Mouse (Mus musculus): Measurements from ENCODE around the gene Ppp1cb. TPM values are rescaled to one million over a fixed set of nuclear protein-coding genes. Genes with fewer than 3 reads are reported as not detected.
"Not testable (repeated sequence)": the region's sequence is repeated elsewhere in the genome, so short reads cannot be mapped to it uniquely, and the experiment has no call there.

The Ppp1cb gene
- polyA plus RNA-seq, 1 experiment from 2014 or later = 110 TPM

DNA sequence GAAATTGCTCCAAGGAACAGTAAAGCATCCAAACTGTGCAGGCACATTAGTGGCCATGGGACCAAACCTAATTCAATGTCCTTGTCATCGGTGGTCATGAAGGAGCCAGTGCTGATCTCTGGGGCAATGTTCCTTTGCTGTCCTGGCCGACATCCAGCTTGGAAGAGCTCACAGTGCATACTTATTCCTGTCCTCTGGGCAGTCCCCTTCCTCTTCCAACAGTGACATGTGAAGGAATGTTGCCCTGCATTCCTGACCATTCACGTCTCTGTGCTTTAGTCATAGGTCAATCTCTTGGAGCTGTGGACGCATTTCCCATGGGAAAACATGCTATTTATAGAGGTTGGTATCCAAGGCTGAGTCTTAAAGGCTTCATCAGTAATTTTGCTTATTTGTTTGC, 41.8 kb upstream of the Ppp1cb start:
- H3K9me3 ChIP-seq (replicated peaks; ENCODE audit: control insufficient read depth, low read length) = no peaks in the 10 kb centered on the region
- peak; percentile 50 for ATAC-seq (ENCODE audit: low read depth)
- no peaks in the 10 kb centered on the region; the same call in 1 of the 2 replicates for H3K4me1 ChIP-seq (ENCODE audit: control insufficient read depth, low read depth, low read length)
- H3K36me3 ChIP-seq (ENCODE audit: control insufficient read depth, insufficient read depth) = no peaks in the 10 kb centered on the region
- WGBS (ENCODE audit: insufficient replicate concordance) = 50% methylated on average over 4 of the region's 4 CpGs
- no peak overlapping the region for H3K4me2 ChIP-seq (ENCODE audit: low read depth, low read length)
- no peak overlapping the region for H3K27ac ChIP-seq (ENCODE audit: low read length)
- no peaks in the 10 kb centered on the region for H3K27me3 ChIP-seq (ENCODE audit: control insufficient read depth, insufficient read depth, low read depth, low read length)
- H3K9ac ChIP-seq (ENCODE audit: low read depth, low read length) = no peak overlapping the region
- H3K4me3 ChIP-seq (ENCODE audit: low read depth, low read length) = no peak overlapping the region

DNA sequence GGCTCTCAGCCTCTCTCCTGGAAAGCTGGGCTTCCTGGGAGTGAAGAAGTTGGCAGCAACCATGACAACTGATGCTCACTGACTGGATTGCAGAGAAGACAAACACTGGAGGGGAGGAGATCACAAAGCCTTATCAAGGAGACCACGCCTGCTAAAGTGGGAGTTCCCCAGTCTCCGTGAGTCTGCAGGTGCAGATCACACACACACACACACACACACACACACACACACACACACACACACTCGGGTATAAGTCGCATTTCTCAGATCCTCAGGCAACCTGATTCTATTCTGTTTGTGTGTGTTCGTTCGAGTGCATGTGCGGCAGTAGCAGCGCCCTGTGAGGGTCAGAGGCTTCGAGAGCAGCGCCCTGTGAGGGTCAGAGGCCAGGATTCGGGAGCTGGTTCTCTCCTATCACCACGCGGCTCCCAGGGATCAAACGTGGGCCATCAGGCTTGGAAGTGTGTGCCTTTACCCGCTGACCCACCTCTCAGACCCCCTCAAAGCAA, 36.5 kb upstream of the Ppp1cb start:
- Histone ChIP-seq H3K4me2 (ENCODE audit: low read depth, low read length) (no peak overlapping the region), H3K27ac (ENCODE audit: low read length) (no peak overlapping the region), H3K36me3 (ENCODE audit: control insufficient read depth, insufficient read depth) (no peaks in the 10 kb centered on the region), H3K27me3 (ENCODE audit: control insufficient read depth, insufficient read depth, low read depth, low read length) (no peaks in the 10 kb centered on the region), H3K9me3 (replicated peaks; ENCODE audit: control insufficient read depth, low read length) (no peaks in the 10 kb centered on the region), H3K4me1 (ENCODE audit: control insufficient read depth, low read depth, low read length) (no peaks in the 10 kb centered on the region), H3K9ac (ENCODE audit: low read depth, low read length) (no peak overlapping the region), H3K4me3 (ENCODE audit: low read depth, low read length) (no peak overlapping the region)
- 39% methylated on average over 15 of the region's 15 CpGs for WGBS (ENCODE audit: insufficient replicate concordance)
- ATAC-seq (ENCODE audit: low read depth) = no peak; the same call in 1 of the 2 replicates

DNA sequence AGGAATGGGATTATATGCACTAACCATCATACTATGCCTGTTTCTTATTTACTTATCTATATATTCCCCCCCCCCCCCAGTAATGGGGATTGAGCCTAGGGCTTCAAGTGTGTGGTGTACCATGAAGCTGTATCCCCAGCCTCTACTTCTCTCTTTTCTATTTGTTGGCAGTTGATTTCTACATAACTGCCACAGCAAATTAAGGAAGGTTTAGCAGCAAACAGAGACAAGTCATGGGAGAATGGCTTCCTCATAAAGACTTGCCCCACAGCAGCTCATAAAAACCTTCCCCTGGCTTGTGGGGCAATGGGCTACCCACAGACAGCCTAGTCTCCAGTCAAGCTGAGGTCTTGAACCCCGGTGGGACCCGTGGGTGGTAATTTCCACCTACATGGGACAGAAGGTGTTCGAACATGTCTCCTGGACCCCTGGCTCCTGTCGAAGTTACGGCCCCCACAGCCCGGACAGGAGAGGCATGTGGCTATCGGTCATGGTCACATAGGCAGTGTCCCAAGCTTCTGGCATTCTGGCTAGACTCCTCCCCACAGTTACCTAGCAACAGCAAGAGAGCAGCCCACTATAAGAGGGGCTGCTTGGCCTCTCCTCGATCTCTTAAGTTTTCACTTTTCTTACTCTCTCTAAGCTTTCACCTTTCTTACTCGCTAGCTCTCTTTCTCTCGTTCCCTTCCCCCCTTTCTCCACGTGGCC, 35.1 kb upstream of the Ppp1cb start:
- no peaks in the 10 kb centered on the region for H3K27me3 ChIP-seq (ENCODE audit: control insufficient read depth, insufficient read depth, low read depth, low read length)
- H3K4me2 ChIP-seq (ENCODE audit: low read depth, low read length) = no peak overlapping the region
- H3K27ac ChIP-seq (ENCODE audit: low read length) = no peak overlapping the region; the same call in 1 of the 2 replicates
- 68% methylated on average over 11 of the region's 11 CpGs for WGBS (ENCODE audit: insufficient replicate concordance)
- no peaks in the 10 kb centered on the region for H3K9me3 ChIP-seq (replicated peaks; ENCODE audit: control insufficient read depth, low read length)
- no peaks in the 10 kb centered on the region for H3K4me1 ChIP-seq (ENCODE audit: control insufficient read depth, low read depth, low read length)
- no peak overlapping the region for H3K4me3 ChIP-seq (ENCODE audit: low read depth, low read length)
- ATAC-seq (ENCODE audit: low read depth) = no peak
- no peaks in the 10 kb centered on the region for H3K36me3 ChIP-seq (ENCODE audit: control insufficient read depth, insufficient read depth)
- no peak overlapping the region for H3K9ac ChIP-seq (ENCODE audit: low read depth, low read length)

DNA sequence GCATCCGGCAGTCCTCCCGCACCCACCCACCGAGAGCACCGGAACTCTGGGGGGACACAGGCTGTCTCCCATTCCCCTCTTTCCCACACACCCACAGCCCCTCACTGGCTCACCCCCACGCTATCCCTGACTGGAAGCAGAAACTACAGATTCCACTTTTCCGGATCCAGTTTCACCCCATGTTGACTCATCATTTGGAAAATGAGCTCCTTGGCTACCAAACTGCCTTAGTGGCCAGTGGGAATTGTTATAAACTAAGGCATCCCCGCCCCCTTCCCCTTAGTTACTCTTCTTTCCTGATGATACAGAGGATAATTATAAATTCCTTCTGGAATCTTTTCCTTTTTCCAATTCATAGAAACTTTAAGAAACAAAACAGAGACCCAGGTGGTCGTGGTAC, 34.2 kb upstream of the Ppp1cb start:
- H3K27ac ChIP-seq (ENCODE audit: low read length) = no peak overlapping the region
- H3K4me1 ChIP-seq (ENCODE audit: control insufficient read depth, low read depth, low read length) = no peaks in the 10 kb centered on the region
- 77% methylated on average over 8 of the region's 8 CpGs for WGBS (ENCODE audit: insufficient replicate concordance)
- H3K9ac ChIP-seq (ENCODE audit: low read depth, low read length) = no peak overlapping the region
- no peak for ATAC-seq (ENCODE audit: low read depth)
- no peaks in the 10 kb centered on the region for H3K27me3 ChIP-seq (ENCODE audit: control insufficient read depth, insufficient read depth, low read depth, low read length)
- H3K4me2 ChIP-seq (ENCODE audit: low read depth, low read length) = no peak overlapping the region
- no peak overlapping the region for H3K4me3 ChIP-seq (ENCODE audit: low read depth, low read length)
- H3K9me3 ChIP-seq (replicated peaks; ENCODE audit: control insufficient read depth, low read length) = no peaks in the 10 kb centered on the region
- no peaks in the 10 kb centered on the region for H3K36me3 ChIP-seq (ENCODE audit: control insufficient read depth, insufficient read depth)

DNA sequence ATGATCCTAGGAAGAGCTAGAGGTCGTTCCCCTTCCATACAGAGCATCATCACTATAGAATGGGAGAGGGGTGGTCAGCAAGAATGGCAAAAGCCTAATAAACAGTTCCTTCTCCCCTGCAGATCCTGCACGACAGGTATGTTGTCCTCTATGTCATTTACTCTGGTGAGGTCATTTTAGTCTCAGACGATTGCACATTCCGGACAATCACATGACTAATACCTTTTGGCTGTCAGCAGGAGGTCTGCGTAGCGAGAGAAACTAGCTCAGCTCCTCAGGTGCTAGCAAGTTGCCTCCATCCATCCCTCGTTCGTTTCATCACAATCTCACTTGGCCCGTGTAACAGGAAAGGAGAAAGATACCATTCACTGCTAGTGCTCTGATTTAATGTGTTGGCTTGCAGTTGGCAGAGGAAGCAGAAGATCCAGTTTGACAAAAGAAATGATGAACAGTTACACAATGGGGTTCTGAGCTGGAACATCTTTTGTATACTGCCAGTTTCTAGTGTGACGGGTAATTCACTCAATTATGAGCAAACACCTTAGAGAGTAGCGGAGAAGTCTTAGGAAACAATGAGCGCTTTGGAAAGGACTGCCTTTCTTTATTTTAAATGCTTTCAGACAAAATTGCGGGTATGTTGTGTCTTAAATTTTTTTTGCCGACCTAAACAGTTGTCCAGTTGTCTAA, 33.0 kb upstream of the Ppp1cb start:
- H3K9me3 ChIP-seq (replicated peaks; ENCODE audit: control insufficient read depth, low read length) = no peaks in the 10 kb centered on the region
- no peak overlapping the region for H3K9ac ChIP-seq (ENCODE audit: low read depth, low read length)
- no peak overlapping the region for H3K27ac ChIP-seq (ENCODE audit: low read length)
- H3K4me3 ChIP-seq (ENCODE audit: low read depth, low read length) = no peak overlapping the region
- ATAC-seq (ENCODE audit: low read depth) = no peak
- no peaks in the 10 kb centered on the region for H3K4me1 ChIP-seq (ENCODE audit: control insufficient read depth, low read depth, low read length)
- H3K36me3 ChIP-seq (ENCODE audit: control insufficient read depth, insufficient read depth) = no peaks in the 10 kb centered on the region
- 63% methylated on average over 14 of the region's 14 CpGs for WGBS (ENCODE audit: insufficient replicate concordance)
- no peaks in the 10 kb centered on the region for H3K27me3 ChIP-seq (ENCODE audit: control insufficient read depth, insufficient read depth, low read depth, low read length)
- H3K4me2 ChIP-seq (ENCODE audit: low read depth, low read length) = no peak overlapping the region

DNA sequence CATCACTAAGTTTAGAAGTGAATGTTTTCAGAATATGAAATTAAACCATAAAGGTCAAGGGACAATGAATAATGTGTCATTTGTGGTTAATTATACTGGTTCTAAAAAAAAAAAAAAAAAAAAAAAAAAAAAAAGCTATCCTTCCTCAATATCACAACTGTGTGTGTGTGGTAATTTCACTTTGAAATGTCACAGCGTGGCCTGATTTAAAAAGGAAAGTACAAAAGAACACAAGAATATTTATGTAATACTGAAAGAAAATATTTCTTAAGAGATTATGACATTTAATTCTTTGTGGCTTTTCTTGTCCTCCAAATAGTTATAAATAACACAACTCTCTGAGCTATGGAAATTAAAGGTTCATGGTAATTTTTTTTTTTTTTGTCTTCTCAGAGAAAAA, 28.2 kb upstream of the Ppp1cb start:
- ATAC-seq (ENCODE audit: low read depth) = no peak
- H3K36me3 ChIP-seq (ENCODE audit: control insufficient read depth, insufficient read depth) = no peaks in the 10 kb centered on the region
- H3K27me3 ChIP-seq (ENCODE audit: control insufficient read depth, insufficient read depth, low read depth, low read length) = no peaks in the 10 kb centered on the region
- WGBS (ENCODE audit: insufficient replicate concordance) = 64% methylated on average over 1 of the region's 1 CpGs
- no peak overlapping the region for H3K4me3 ChIP-seq (ENCODE audit: low read depth, low read length)
- no peak overlapping the region for H3K27ac ChIP-seq (ENCODE audit: low read length)
- no peaks in the 10 kb centered on the region for H3K4me1 ChIP-seq (ENCODE audit: control insufficient read depth, low read depth, low read length)
- no peaks in the 10 kb centered on the region for H3K9me3 ChIP-seq (replicated peaks; ENCODE audit: control insufficient read depth, low read length)
- H3K4me2 ChIP-seq (ENCODE audit: low read depth, low read length) = no peak overlapping the region
- no peak overlapping the region for H3K9ac ChIP-seq (ENCODE audit: low read depth, low read length)

DNA sequence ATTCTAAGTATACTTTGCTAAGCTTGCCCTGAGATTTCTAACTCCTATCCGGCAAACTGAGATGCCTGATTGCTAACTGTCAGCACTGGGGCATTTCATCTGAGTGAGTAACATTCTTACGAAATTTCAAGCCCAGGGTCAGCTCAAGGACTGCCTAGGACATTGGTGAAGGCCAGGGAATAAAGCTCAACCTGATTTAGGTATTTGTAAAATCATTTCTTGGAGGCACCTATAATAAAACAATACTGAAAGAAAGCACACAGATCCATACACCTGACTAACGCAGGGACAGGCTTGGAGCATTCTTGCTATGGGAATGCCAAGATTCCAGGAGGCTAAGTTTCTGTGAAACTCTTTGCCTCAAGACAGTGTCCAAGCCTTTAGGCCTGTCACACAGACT, 24.3 kb upstream of the Ppp1cb start:
- H3K4me1 ChIP-seq (ENCODE audit: control insufficient read depth, low read depth, low read length); H3K27me3 ChIP-seq (ENCODE audit: control insufficient read depth, insufficient read depth, low read depth, low read length); ATAC-seq (ENCODE audit: low read depth); H3K4me3 ChIP-seq (ENCODE audit: low read depth, low read length); H3K27ac ChIP-seq (ENCODE audit: low read length); H3K4me2 ChIP-seq (ENCODE audit: low read depth, low read length); H3K36me3 ChIP-seq (ENCODE audit: control insufficient read depth, insufficient read depth); H3K9me3 ChIP-seq (replicated peaks; ENCODE audit: control insufficient read depth, low read length); H3K9ac ChIP-seq (ENCODE audit: low read depth, low read length): not testable (repeated sequence)
- WGBS (ENCODE audit: insufficient replicate concordance) = 52% methylated on average over 3 of the region's 3 CpGs

DNA sequence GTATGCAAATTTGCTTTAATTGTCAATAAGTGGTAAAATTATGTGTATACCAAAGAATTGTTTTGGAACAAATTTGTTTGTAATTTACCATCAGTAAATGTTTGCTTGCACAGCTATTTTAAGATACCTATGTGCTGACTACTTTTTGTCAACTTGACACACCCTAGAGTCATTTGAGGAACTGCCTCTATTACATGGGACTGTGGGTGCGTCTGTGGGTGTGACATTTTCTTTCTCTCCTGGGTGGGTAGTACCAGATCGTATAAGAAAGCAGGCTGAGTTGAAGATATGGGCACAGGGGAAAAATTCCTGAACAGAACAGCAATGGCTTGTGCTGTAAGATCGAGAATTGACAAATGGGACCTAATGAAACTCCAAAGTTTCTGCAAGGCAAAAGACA, 23.0 kb upstream of the Ppp1cb start:
- H3K27ac ChIP-seq (ENCODE audit: low read length) = no peak overlapping the region
- no peak overlapping the region for H3K4me2 ChIP-seq (ENCODE audit: low read depth, low read length)
- H3K9ac ChIP-seq (ENCODE audit: low read depth, low read length) = no peak overlapping the region
- H3K36me3 ChIP-seq (ENCODE audit: control insufficient read depth, insufficient read depth) = no peaks in the 10 kb centered on the region
- H3K4me3 ChIP-seq (ENCODE audit: low read depth, low read length) = no peak overlapping the region
- WGBS (ENCODE audit: insufficient replicate concordance) = 62% methylated on average over 3 of the region's 3 CpGs
- no peaks in the 10 kb centered on the region for H3K4me1 ChIP-seq (ENCODE audit: control insufficient read depth, low read depth, low read length)
- no peaks in the 10 kb centered on the region for H3K9me3 ChIP-seq (replicated peaks; ENCODE audit: control insufficient read depth, low read length)
- no peak for ATAC-seq (ENCODE audit: low read depth)
- H3K27me3 ChIP-seq (ENCODE audit: control insufficient read depth, insufficient read depth, low read depth, low read length) = no peaks in the 10 kb centered on the region

DNA sequence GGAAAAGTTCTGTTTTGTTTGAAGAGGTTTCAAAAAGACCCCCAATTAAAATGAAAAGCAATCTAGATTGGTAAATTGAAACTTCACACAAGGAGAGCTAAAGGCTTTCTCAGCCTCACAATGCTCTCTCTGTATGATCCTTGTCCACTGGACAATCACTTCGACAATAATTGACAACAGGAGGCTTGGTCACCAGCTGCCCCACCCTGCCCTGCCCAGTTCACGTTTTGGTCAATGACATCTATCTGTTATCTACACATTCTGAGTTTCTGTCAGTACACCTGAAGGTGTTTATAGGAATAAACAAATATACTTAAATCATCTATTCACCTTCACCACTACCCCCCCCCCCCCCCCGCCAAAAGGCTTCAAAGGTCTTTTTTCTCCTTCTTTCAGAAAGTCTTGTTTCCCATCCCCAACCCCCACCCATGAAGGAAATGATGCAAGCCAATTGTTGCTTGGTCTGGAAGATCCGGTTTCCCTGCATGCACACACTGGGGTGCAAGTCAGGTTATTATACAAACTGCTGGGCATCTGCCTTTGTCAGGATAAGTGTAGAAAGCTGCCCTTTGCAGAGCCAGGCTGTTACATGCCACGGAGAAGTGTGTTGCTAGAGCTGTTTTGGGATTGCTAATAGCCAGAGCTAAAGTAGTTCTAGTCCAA, 20.6 kb upstream of the Ppp1cb start:
- H3K4me1 ChIP-seq (ENCODE audit: control insufficient read depth, low read depth, low read length) = no peaks in the 10 kb centered on the region
- H3K27ac ChIP-seq (ENCODE audit: low read length) = no peak overlapping the region; the same call in 1 of the 2 replicates
- no peak for ATAC-seq (ENCODE audit: low read depth)
- H3K9ac ChIP-seq (ENCODE audit: low read depth, low read length) = no peak overlapping the region
- H3K4me2 ChIP-seq (ENCODE audit: low read depth, low read length) = no peak overlapping the region
- no peak overlapping the region for H3K4me3 ChIP-seq (ENCODE audit: low read depth, low read length)
- H3K36me3 ChIP-seq (ENCODE audit: control insufficient read depth, insufficient read depth) = no peaks in the 10 kb centered on the region
- no peaks in the 10 kb centered on the region for H3K9me3 ChIP-seq (replicated peaks; ENCODE audit: control insufficient read depth, low read length)
- WGBS (ENCODE audit: insufficient replicate concordance) = 22% methylated on average over 5 of the region's 5 CpGs
- no peaks in the 10 kb centered on the region for H3K27me3 ChIP-seq (ENCODE audit: control insufficient read depth, insufficient read depth, low read depth, low read length)

Data from liver, embryonic 16.5 days (tissue).